Mouse (Mus musculus) hematopoietic stem cell, adult 5-6 weeks (primary cell): ENCODE measurements around the gene Rgs3. TPM values are rescaled to one million over a fixed set of nuclear protein-coding genes. Genes with fewer than 3 reads are reported as not detected.

Experiments
- ATAC-seq, 2 experiments: fragments of 125-278 bp in 1 of 2; replicated peaks in 1 of 2; 2 replicates each; pipeline ENCODE4 v1.8.0; 2016 to 2017; ENCODE audit warnings: inconsistent platforms in 2 of 2, mild to moderate bottlenecking in 2 of 2, moderate number of reproducible peaks in 2 of 2, low read depth in 1 of 2, moderate TSS enrichment in 1 of 2; ENCODE audit not compliant: low FRiP score in 2 of 2, poor library complexity in 2 of 2, severe bottlenecking in 2 of 2, insufficient read depth in 1 of 2, low TSS enrichment in 1 of 2
- total RNA-seq: library from RNA; stranded (forward); fragments of 172-1452, 232-1000 nt; gene quantifications from 2 replicates; pipeline ENCODE4 v1.2.3, GENCODE M21; 2017

Gene Rgs3
- total RNA-seq = 23.5 and 23.7 TPM in 2 replicates

- ATAC-seq = no peak
These were observed at the start of gene Rgs3 for GRCm38 (mm10) chr4:62559797-62560329. Gene Rgs3 (plus strand): TSS chr4:62559847.

DNA sequence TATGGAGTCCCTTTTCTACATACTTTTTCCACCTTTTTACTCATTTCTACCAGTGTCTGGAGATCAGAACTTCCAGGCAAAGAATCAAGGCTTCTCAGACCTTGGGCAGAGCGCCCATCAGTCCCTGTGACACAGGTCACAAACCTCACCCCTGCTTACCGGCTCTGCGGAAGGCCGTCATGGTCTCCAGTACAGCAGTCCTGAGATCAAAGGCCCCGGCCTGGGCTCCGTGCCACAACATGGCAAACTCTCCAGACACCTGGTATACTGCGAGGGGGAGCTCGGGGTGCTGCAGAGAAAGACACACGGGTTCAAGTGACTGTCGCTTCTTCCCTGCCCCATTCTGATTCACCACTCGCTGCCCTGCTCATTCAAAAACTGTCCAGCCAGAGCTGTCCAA, 49.7 kb upstream of the Rgs3 start:
- ATAC-seq = no peak

DNA sequence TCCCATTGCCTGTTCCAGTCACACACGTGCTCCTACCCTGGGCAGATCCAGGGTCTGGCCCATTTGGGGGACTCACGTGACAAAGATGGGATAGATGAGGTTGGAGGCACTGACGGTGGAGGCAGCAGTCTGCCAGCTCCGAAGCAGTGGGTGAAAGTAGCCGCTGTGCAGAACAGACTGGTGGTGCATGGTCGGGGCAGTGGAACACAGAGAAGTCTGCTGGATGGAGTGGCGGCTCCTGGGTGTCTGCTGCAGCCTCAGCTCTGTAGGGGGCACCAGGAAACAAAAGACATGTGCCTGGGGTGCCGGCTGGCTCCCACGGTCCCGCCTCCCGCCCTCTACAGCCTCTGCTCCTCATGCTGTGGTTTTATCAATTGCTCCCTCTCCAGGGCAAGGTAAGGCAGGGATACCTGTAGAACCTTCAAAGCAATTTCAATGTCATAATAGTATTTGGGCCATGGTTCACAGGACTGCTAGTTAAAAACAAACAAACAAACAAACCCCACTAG, 45.6 kb upstream of the Rgs3 start:
- ATAC-seq = no peak

GRCm38 (mm10) chr4:62514995-62515394, 44.7 kb upstream of the Rgs3 start:
- no peak for ATAC-seq

GRCm38 (mm10) chr4:62515490-62515889, 44.2 kb upstream of the Rgs3 start:
- ATAC-seq = peak; percentile 37 to 43

- no peak for ATAC-seq
These were observed 43.6 kb upstream of the Rgs3 start for GRCm38 (mm10) chr4:62516079-62516478.

DNA sequence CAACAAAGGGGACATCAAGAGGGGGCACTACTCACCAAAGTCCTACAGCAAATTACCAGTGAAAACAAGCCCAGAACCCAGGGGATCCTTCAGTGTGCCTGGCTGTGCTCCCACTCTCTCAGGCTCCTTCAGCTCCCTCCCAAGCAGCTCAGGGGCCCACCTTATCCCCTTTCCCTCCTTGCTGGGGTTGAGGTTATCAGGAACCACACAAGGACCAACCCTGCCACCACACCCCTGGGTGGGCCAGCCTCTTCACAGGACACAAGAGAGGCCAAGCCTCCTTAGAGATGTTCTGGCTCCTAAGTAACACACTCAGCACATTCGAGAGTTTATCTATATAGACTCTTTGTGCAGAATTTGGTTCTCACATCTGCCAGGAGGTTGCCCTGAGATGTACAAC, 43.1 kb upstream of the Rgs3 start:
- peak in 1 of 2 experiments; percentile 24; a peak in 2 of 4 replicates for ATAC-seq

DNA sequence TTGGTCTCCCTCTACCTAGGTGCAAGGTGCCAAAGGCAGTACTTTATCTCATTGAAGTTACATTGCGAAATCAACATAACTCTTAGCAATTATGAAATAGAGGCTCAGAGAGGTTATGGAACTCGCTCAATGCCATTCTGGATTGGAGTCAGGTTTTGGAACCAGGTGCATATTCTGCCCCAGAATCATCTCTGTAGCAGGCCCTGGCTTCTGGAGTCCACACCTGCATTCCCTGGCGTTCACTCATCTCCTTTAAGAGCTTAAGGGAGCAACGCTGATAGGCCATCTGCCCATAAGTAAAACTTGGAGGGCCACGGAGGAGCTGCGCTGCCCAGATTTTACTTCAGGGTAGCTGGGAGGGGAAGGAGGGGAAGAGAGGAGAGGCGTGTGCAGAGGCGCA, 42.6 kb upstream of the Rgs3 start:
- ATAC-seq = peak in 1 of 2 experiments; percentile 8; a peak in 1 of 4 replicates

GRCm38 (mm10) chr4:62517538-62518415, 41.9 kb upstream of the Rgs3 start:
- ATAC-seq = no peak

- peak; percentile 4 to 9; a peak in 2 of 4 replicates for ATAC-seq
These were observed 41.1 kb upstream of the Rgs3 start for GRCm38 (mm10) chr4:62518416-62519121.

DNA sequence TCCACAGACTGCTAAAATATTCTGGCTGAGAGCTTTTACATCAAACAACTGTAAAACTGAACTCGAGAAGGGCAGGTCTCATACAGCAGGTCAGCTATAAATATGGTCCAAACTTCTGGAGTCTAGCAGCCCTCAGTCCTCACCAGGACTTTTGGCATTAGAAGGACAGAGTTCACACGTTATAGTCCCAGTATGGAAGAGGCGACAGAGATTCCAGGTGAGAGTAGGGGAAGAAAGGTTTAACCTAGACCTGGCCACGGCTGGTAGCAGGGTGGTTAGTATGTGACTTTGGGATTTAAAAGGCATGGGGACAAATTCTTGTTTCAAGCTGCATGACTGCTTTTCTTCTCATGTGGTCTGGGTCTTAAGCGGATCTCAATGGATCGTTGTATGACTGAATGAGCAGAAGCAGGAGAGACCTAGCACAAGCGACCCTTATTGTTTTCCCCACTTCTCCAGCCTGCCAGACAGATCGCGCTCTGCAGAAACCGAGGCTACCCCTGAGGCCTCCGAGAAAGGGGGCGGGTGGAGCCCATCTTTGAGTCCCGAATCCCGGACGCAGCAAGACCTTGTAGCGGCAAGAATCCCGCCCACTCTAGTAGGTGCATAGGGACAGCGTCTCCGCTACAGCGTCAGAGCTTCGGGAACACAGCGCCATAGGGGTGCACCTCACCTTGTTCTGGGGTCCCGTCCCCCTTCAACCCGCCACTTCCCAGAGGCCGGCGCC, 40.4 kb upstream of the Rgs3 start:
- peak; percentile 5 to 19; a peak in 3 of 4 replicates for ATAC-seq

DNA sequence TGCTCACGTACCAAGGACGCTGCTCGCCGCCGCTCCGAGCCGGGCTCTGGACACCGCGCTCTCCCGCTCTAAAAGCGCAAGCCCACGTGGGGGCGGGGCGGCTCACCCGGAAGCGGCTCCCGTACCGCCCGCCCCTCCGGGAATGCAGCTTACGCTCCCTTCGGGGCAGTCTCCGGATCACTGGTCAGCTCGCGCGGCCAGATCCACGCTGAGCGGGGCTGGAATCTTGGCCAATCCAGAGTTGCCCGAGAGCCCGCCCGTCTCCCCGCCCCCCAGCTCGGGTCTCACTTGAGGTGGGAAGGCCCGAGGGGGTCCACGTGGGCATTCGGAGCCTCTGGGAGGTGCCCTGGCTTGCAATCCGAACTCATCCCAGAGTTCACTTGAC, 39.8 kb upstream of the Rgs3 start, which contains the start of gene Alad:
Gene Alad (minus strand): TSS at position 70 of the 385 bp plus-strand sequence.
- ATAC-seq = peak; percentile 38

GRCm38 (mm10) chr4:62520892-62521400, 38.7 kb upstream of the Rgs3 start:
- ATAC-seq = no peak

- ATAC-seq = peak; percentile 96
These were observed 34.8 kb upstream of the Rgs3 start, which contains the start of the genes Pole3 and 4933430I17Rik for GRCm38 (mm10) chr4:62524651-62525488. Gene Pole3 (minus strand): TSS chr4:62525068. Gene 4933430I17Rik (plus strand): TSS chr4:62525369.

DNA sequence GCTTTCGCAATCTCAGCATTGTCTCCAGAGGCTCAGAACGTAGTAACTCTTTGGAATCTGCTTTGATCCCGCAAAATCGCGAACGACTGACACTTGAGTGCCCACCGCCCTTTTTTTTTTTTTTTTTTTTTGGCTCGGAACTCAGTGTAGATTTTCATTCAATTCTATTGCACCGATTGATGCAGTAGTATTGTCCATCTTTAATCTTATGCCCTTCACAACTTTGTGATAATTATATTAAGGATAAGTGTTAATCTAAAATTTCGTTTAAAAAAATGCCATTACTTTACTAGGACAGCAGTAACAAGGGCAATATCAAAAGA, 34.2 kb upstream of the Rgs3 start:
- no peak for ATAC-seq

GRCm38 (mm10) chr4:62526256-62526655, 33.4 kb upstream of the Rgs3 start:
- ATAC-seq = no peak
